Comparison of ENCODE assay signal across 8 mouse cellular contexts in the genomic region with DNA sequence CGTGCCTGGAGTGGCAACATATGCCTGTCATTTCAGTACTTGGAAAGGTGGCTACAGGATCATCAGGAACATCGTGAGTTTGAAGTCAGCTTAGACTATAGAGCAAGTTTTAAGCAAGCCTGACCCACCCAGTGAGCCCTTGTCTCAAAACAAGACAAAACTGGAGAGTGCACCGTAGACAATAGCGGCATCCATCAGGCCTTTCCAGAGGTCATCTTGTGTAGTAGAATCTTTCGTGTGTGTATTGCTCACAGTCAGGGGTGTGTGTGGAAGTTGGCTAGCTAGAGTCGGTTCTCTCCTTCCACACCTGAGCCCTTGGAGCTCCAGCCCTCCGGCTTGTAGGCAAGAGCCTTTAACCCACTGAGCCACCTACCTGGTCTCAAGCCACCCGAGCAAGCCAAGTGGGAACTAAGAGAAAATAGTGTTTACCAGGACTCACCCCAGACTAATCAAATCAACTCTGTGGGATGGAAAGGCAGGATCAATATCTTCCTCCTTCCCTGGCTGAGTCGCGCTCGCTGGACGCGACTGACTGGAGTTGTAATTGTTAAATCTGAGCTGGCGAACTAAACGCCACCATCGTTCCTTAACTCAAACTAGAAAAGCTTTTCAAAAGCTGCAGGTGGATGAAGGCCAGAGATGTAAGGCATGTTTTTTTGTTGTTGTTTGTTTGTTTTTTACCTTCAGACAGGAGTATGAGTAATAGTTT. TPM values are rescaled to one million over a fixed set of nuclear protein-coding genes. Genes with fewer than 3 reads are reported as not detected.
DNase-seq lines count a peak whose midpoint lies in the region; TF ChIP-seq lines count a peak whose summit lies in the region.

No protein-coding gene starts in this region.

- peak overlapping the region; percentile 61 for H3K4me3 ChIP-seq in lung, adult 2 months (replicated peaks; ENCODE audit: extremely low read depth, low read depth, low read length)
- peak overlapping the region; percentile 3; the same call in 1 of the 2 replicates for H3K4me3 ChIP-seq in embryonic fibroblast, embryonic 13.5 days (ENCODE audit: insufficient read depth, low read length)

- TF ChIP-seq CTCF in lung, adult 2 months (IDR thresholded peaks at IDR 0.05; ENCODE audit: insufficient read depth, low read length) = no peak
- no peak for TF ChIP-seq CTCF in embryonic fibroblast, embryonic 13.5 days (IDR thresholded peaks at IDR 0.05; ENCODE audit: borderline replicate concordance, insufficient read depth, low read length)

- peaks cover 6% of the 10 kb centered on the region; the same call in 1 of the 2 replicates for H3K4me1 ChIP-seq in lung, adult 2 months (ENCODE audit: control insufficient read depth, insufficient read depth, low read length)
- H3K4me1 ChIP-seq in embryonic fibroblast, embryonic 13.5 days (ENCODE audit: control insufficient read depth, insufficient read depth, low read length) = peaks cover 2% of the 10 kb centered on the region

- TF ChIP-seq POLR2A in lung, adult 2 months (IDR thresholded peaks at IDR 0.05; ENCODE audit: borderline replicate concordance, extremely low read depth, low read depth, low read length) = no peak
- TF ChIP-seq POLR2A in embryonic fibroblast, embryonic 13.5 days (IDR thresholded peaks at IDR 0.05; ENCODE audit: low read depth, low read length) = no peak

- DNase-seq in lung, adult 2 months = no peak
- no peak for DNase-seq in lung, adult 18-20 months
- DNase-seq in kidney, postnatal 4 days = peak; percentile 12 to 28
- peak; percentile 45 for DNase-seq in neural tube, embryonic 10.5 days (ENCODE audit: extremely low spot score, low spot score)
- no peak for DNase-seq in layer of hippocampus, adult 9-11 months
- no peak for DNase-seq in urinary bladder, postnatal 14 days (ENCODE audit: low spot score)
- DNase-seq in adipocyte (ENCODE audit: low spot score) = no peak

- 25% methylated on average over 16 of the region's 16 CpGs for WGBS in lung, adult 2 months

- no peak overlapping the region for H3K27ac ChIP-seq in embryonic fibroblast, embryonic 13.5 days (ENCODE audit: insufficient read depth, low read length)

RNA-seq across cellular contexts. Expression of gene Cxadr, which starts 36.7 kb away (rescaled TPM):
- polyA plus RNA-seq in lung, adult 2 months (2012; rRNA removed) = 32.5 and 37.1 TPM in 2 replicates
- polyA plus RNA-seq in embryonic fibroblast, embryonic 13.5 days (2011; ENCODE audit: insufficient read length, low read depth, missing spikeins) = 6.8 and 14.2 TPM in 2 replicates

Comparison
In these comparisons a context has a peak if more than half of its experiments do, and no peak if none do; other contexts are left out.
1. DNase-seq: peak in kidney, postnatal 4 days (2 of 2) and neural tube, embryonic 10.5 days (single experiment); none in lung, adult 2 months (single experiment), lung, adult 18-20 months (0 of 2), layer of hippocampus, adult 9-11 months (single experiment), urinary bladder, postnatal 14 days (single experiment) and adipocyte (single experiment).